Mouse (Mus musculus) neural tube, embryonic 10.5 days (tissue): ENCODE data around the gene Fermt2.

Source experiments
- DNase-seq: peaks from one replicate; pipeline ENCODE4 v3.0.0-alpha.2; 2017; ENCODE audit warnings: low spot score; ENCODE audit errors: extremely low spot score

Gene Fermt2

DNA sequence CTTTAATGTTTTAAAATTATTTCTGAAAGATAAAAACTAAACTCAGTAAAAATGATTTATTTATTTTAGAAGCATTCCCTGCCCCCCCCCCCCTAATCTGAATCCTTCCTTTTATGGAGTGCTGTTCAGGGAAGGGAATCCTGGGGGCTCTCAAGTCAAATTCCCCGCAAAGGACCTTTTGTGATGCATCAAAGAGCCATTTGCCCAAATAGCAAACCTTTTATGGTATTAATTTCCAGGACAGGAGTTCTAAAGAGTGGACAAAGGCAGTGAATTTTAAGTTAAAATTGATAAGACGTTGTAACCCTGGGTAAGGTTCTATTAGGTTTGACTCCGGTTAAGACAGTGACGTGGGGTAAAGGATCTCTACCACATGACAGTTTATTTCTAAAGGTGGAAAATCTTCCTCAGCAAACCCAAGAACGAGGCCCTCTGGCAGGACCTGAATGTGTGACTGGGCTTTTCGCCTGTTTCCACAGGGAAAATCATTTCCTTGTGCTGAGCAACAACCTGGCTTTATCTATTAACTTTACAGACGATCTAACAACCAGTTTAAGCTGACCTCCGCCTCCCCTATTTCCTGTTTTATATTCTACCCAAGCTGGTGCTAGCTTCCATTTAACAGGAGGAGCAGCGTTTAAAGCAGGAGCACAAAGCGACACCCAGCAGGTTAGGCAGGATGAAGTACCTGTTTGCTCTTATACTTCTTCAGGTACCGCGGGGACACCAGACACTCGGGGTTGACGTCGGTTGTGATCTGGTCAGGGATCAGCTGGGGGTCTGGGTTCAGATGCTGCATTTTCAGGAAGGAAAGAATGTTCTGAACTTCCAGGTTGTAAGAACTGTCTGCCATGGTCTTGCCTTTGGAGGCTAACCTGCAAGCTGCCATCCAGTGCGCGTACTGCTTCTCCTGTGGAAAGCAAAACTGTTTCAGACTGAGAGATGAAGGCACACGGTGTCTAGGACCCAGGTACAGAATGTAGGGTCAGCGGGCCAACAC is 65.6 kb downstream of the Fermt2 start:
- DNase-seq: no peak

DNA sequence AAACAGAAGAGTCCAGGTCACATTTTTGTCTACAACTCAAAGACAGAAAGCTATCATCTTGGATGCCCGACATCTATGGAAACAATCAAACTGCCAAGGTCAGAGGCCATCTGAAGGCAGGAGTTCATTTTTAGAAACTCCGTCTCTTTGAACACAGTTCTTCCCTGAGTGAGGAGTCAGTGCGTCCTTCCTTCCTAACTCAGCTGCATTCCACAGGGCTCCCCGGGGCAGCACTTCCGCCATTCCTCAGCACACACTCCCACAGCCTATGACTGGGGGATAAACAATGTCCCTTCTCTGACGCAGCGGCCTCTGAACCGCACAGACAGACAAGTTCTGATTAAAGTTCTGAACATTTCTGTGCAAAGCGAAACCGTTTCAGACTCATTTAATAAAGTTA is 66.3 kb downstream of the Fermt2 start:
- peak; percentile 47 for DNase-seq

DNA sequence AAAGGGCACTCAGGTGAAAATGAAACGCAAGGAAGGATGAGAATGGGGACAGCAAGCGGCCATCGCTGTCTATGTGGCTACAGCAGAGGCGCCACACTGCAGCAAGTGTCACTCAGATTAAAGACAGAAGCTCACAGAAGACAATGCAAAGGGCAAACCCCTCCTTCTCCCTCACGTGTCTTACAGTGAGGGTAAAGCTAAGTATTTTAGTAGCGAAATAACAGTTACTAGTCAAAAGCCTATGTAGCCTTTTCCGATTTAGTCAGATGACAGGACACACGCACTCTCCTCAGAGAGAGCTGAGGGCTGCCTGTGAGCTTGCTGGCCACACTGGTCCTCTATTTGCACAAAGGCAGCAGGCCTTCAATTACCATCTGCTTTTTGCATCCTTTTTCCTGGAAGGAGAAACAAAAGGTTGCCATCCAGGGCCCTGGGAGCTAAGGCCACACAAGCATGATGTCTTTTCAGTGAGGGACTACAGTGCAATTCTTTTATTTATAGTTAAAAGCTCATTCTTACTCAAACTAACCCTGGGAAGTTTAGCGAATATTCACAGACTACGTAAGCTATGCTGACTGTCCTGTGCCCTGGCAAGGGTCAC is 66.9 kb downstream of the Fermt2 start:
- no peak for DNase-seq

DNA sequence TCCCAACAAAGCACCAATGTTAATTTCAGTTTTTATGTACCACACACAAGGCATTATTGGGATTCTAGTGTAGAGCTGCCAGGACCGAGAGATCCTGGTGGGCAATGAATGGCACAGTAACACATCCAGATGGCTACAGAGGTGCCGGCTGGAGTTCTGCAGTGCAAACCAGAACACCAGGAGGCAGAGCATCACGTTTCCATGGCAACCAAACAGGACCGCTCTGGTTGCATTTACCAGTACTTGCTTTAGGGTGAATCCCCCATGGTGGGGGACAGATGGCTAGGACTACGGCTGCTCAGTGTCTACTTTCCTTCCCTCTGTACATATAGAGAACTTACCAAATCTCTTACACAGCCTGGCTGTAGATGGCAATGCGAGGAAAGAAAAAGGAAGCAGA is 67.5 kb downstream of the Fermt2 start:
- DNase-seq: peak; percentile 50

DNA sequence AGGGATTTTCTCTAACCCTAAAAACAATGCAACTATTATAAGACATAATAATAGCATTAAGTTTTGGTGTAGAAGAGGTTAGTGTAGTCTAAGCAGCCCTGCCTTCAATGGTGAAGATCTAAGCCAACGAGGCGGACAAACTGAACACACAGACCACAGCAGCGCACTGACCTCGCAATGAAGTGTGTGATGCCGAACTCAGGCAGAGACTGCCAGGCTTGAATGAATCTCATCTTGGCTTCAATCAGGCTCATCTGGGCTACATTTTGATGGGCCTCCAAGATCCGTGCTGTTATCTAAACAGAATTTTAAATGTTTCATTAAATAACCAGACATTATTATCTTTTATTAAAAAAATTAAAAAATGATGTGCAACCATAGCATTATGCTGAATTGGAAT is 68.0 kb downstream of the Fermt2 start:
- no peak for DNase-seq

DNA sequence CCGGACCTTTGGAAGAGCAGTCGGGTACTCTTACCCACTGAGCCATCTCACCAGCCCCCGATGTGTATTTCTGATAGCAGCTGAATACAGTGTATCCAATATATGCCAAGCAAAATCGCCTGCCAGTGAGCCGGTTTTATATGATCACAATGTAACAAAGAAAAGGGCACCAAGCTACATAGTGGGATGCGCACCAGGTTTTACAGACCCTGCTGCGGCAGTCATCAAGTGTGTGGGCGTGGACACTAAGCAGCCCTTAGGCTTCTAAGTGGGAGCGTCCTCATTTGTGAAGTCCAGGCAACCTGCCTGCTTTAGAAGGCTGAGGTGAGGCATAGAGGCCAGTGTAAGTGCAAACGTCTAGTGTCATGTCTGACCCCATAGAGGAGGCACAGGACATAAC is 69.4 kb downstream of the Fermt2 start:
- DNase-seq: no peak

DNA sequence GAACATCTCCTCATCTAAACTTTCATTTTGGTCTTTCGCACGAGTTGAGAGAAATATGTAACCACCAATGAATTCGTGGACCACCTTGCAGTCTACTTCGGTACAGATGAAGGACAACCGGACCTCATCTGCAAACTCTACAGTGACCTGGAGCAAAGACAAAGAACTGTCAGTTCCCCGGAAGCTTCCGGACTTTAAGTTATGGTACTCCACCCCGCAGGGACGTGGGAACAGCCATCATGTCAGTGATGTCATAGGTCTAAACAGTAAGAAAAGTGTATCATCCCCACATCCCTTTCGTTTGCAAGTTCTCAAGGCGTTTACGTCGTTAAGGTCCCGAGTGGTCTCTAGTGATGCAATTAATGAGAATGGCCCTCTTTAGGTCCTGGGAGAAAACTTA is 70.0 kb downstream of the Fermt2 start:
- no peak for DNase-seq

DNA sequence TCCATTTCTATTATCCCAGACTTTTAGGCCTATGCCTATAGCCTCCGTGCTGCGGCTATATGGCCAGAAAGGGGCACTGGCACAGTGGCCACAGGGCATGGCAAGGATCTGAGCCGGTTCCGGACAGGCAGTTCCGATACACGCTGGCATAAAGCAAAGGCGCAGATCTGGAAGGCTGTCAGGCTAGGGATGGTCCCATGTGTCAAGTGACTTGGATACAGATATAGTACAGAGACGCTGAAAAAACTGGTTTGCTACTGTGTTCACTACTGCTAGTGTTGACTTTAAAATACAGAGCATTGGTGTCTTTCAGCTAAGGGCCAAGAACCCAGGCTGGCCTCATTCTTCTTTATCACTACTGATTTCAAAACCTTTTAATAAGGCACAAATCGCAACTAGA is 72.9 kb downstream of the Fermt2 start:
- no peak for DNase-seq

DNA sequence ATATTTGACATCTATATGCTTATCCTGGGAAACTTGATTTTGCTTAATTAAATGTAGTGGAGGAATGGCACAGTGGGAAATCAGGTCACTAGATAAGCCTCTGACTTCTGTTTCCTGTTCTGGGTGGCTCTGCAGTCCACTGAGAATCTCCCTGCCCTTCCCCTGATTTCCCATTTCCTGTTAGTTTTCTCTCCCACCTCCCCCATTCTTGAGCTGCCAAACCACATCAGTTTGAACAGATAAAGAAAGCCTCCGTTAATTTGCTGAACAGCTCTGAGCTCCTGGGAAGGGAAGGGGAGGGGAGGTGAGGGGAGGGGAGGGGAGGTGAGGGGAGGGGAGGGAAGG is 73.4 kb downstream of the Fermt2 start:
- no peak for DNase-seq

DNA sequence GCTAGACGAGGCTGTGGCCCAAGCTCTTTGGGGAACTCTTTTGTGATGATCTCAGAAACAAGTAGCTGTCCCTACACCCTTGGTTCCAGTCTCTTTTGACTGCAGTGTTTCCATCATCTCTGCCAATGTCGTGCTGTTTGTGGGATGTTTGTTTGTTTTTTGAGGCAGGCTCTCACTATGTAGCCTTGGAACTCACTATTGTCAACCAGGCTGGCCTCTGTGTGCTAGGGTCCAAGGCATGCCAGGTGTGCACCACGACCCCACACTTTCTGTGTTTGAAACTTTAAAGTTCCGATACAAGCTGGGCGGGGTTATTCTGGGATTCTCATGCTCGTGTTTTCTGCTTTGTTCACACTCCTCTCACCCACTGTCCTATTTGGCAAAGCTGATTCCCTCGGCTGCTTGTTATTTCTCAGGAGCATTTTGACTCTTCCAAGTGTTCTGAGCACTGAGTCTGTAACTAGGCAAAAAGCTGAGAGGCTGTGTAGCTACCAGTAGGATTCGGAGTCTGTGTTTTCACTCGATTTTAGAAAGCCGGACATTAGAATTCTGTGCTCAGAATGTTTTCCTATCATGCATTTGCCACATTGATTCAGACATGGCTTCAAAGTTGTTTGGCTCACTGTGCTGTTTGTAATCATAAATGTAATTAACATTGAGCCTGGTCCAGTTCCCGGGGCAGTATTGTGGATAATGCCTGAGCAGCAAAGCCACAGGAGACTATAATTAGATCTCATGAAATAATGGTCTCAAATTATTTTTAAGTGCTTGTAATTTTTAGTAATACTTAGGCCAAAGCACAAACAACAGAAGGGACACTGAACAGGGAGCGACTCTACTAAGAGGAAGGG is 74.0 kb downstream of the Fermt2 start:
- DNase-seq: no peak

DNA sequence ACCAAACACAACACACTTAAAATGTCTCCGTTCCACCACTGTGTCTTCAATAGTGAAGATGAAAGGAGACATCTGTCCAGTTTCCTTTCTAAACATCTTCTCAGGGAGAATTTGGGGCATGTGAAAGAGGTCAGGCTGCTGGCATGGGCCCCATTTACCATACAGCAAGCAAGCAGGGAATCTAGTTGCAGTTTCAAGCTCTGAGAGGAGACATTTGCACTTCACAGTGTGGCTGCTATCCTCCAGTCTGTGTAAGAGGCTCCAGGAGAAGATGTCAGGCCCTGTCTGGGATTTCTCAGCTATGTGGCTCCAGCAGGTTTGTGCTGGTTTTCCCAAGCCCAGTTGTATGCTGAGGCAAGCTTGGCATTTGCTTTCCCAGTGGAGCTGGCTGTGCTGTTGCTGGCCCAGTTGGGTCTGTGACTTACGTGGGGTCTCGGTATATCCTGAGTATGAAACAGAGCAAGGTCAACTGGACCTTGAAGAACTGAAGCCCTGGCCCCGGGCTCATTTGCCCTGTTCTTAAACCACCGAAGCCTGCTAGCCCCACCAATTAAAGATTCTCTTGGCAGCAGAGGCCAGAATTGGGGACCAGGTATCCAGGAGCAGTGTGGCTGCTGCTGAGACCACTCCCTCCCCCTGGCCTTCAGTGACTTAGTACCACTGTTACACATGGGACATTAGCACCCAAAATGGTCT is 76.2 kb downstream of the Fermt2 start:
- no peak for DNase-seq

DNA sequence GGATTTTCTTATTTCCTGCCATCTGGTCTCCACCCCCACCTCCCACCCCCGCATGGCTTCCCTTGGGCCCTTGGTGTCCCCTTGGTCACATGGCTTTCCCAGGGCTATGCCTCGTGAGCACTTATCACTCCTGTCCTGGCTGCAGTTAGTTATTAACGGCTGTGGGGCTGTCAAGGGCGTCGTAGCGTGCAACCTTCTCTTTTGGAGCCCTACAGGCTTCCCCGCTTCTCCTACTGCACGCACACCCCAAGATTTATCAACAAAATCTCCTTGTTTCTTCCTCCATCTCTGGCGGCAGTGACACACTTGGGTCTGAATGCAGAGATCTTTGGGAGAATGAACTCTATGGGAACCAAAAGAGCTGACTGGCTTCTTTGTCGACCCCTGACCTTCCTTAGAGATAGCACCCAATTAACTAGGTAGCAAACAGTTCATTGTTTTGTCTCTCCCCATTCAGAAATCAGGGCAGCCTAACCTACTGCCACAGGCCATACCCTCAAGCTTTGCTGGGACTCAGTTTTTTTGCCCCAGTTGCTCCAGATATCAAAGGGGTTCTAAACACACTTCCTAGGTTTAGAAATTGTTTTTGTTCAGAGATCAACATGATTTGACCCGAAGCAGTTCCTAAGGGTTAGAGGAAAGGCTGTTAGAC is 76.9 kb downstream of the Fermt2 start:
- no peak for DNase-seq

DNA sequence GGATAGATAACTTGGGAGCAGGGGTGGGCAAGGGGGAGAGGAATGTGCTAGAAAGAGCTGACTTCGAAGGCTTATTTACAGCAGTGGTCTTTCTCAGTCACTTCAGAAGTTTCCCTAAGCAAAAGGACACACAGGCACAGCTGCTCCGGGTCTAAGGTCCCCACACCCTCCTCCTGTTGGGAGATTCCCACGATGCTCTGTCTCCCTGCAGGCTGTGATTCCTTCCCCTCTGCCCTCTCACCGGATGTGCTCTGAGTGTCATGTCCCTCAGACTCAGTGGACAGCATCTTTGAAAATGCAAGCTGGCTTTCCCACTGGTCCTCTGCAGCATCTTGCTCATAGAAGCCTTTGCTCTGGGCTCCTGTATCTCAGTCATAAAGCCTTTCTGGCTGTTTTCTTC is 77.8 kb downstream of the Fermt2 start:
- DNase-seq: no peak

DNA sequence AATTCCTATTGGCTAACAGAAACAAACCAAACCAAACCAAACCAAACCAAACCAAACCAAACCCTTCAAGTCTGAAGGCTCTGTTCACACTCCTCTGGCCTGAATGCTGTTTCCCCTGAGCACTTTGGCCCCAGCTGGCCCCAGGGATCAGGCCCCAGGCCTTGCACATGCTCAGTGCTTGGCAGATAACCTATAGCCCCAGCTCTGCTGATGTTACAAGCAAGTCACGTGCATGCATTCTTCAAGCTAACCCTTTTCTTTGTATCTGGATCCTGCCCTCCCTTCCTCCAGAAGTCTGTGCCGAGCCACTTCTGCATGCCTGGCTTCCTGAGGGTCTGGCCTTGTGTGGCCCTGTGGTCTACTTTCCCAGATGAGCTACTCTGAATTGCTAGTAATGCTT is 78.8 kb downstream of the Fermt2 start:
- no peak for DNase-seq

DNA sequence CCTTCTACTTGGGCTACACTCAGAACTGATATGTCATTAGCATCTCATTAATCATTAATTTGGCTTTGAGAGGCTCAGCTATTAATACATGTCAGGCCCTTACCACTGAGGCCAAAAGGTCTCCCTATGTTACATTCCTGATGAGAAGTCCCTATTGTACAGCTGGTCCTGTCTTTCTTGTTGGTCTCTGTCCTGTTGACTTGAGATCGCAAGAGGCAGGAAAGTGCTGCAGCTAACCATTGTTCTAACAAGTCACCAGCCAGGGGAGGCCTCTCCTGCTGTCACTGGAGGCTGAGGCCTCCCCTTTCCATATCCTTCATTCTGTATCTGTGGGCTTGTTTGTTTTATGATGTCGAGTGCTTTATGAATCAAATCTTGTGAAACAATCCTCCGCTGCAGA is 83.1 kb downstream of the Fermt2 start:
- no peak for DNase-seq

DNA sequence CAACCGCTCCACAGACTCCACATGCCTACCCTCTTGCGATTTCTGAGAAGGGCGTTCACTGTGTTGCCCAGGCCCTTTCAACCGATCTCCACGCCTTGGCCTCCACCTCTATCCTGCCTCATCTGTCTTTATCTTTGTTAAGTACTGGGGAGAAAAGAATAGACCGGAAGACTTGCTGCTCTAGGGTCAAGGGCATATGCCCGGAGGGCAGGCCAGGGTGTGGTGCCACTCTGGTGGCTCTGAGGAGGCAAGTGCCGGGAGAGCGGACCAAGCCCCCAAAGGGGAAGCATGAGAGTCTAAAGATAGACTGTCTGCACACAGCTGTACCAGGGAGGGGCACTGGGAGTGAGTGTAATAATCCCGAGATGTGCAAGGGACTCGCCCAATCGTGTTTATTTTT is 84.5 kb downstream of the Fermt2 start:
- no peak for DNase-seq

DNA sequence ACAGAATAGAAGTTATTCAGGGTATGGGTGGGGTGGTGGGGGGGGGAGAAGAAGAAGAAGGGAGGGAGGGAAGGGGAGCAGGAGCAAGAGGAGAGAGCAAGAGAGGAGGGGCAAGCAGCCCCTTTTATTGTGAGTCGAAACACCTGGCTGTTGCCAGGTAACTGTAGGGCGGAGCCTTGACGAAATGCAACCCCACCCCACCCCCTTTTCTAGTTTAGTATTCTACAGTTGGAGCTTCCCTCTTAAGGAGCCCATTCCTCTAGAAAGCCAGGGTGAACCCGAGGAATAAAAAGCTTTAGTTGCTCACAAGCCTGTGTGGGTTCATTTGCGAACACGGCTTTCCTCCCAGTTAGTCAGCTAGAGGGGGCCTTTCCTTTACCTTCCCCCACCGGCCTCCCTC is 85.0 kb downstream of the Fermt2 start:
- no peak for DNase-seq

DNA sequence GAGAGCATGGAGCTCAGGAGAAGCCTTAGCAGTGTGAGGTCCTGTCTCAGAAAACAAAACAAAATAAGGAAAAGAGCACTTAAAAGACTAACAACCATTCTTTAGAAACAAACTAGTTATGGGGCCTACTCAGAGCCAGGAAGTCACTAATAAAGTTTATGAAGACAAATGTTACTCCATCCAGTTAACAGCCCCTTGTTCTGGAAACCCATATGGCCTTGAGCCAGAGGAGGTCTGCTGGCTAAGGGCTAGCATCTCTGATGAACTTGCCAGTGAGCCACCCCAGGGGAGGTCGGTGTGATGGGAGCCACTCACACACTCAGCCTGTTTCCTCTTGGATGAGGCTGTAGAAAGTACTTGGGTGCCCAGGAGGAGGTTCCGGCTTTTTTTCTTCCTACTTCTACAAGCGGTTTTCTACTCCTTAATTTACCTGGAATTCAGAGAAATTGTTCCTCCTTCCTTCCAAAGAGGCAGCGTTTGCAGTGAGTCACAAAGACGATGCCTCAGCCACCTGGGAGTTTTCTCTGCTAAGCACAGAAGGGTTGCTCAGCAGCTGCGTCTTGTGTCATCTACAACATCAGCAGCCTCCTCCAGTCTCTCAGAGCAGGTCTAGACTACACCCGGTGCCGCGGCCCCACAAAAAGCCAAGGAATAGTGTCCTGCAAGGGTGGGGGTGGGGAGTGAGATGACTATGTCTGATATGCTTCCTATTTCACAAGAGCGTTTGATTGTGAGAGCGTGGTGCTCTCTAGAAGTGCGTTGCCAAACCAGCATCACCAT is 86.9 kb downstream of the Fermt2 start:
- DNase-seq: no peak

DNA sequence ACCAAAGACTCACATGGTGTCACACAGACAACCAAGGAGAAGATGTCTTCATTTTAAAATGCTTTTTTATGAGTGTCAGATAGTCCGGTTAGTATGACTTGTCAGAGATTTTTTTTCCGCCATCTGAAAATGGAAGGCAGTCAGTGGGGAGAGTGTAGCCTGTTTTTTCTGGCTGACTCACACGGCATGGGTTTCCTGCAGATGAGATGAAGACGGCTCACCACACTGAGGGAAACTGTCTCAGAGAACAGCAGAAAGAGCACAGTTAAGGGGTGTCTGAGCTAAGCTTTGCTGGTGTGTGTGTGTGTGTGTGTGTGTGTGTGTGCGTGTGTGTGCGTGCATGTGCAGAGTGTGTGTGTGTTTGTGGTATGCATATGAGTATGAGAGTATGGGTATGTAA is 88.6 kb downstream of the Fermt2 start:
- no peak for DNase-seq

DNA sequence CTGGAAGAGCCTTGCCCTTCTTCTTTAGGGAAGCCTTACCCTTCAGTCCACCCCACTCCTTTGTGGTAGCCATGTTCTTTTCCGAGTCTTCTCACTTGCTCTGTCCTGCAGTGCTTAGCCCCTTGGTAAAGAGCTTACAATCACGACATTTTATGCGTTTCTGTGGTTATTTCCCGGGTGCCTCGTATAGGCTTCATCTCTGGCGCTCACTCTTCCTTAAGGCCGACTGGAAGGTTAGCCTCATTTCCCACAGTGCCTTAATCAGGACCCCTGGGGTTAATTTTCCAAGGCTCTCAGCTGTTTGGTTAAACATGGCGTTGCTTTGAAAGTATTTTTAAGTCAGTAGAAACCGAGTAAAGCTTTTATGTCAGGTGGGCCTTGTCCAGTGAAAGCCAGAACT is 90.5 kb downstream of the Fermt2 start:
- DNase-seq: no peak
